Mouse (Mus musculus): ENCODE measurements around the gene Olfr224.
A peak's percentile ranks its signal among the peaks of the same experiment; 100 is the strongest.
"Not testable (repeated sequence)": the region's sequence is repeated elsewhere in the genome, so short reads cannot be mapped to it uniquely, and the experiment has no call there.

Olfr224 gene

GRCm38 (mm10) chr11:58570405-58570804 lies at the start of gene Olfr224:
TSS of gene Olfr224 (minus strand) at chr11:58570553.
- DNase-seq (ENCODE audit: low spot score in 2 of 2), result no peak

- no peak for DNase-seq (ENCODE audit: low spot score in 2 of 2)
These were observed 48.4 kb upstream of the Olfr224 start for GRCm38 (mm10) chr11:58618793-58619192.

GRCm38 (mm10) chr11:58618369-58618768 lies 48.0 kb upstream of the Olfr224 start:
- DNase-seq (ENCODE audit: low spot score in 2 of 2), result no peak

- no peak for DNase-seq (ENCODE audit: low spot score in 2 of 2)
These were observed 45.6 kb upstream of the Olfr224 start, which contains the start of gene 2210407C18Rik for GRCm38 (mm10) chr11:58615975-58616374. TSS of gene 2210407C18Rik (minus strand) at chr11:58616075.

GRCm38 (mm10) chr11:58614526-58614925 lies 44.2 kb upstream of the Olfr224 start:
- no peak for DNase-seq (ENCODE audit: low spot score in 2 of 2)

- DNase-seq (ENCODE audit: low spot score in 2 of 2), result no peak
These were observed 43.0 kb upstream of the Olfr224 start for GRCm38 (mm10) chr11:58613359-58613758.

- DNase-seq (ENCODE audit: low spot score in 2 of 2), result no peak
These were observed 36.7 kb upstream of the Olfr224 start for GRCm38 (mm10) chr11:58607030-58607429.

GRCm38 (mm10) chr11:58606177-58606919 lies 36.0 kb upstream of the Olfr224 start:
- no peak for DNase-seq (ENCODE audit: low spot score in 2 of 2)

- DNase-seq (ENCODE audit: low spot score in 2 of 2), result no peak
These were observed 34.9 kb upstream of the Olfr224 start for GRCm38 (mm10) chr11:58605228-58605627.

GRCm38 (mm10) chr11:58604688-58605087 lies 34.3 kb upstream of the Olfr224 start:
- DNase-seq (ENCODE audit: low spot score in 2 of 2), result no peak

GRCm38 (mm10) chr11:58602800-58603560 lies 32.6 kb upstream of the Olfr224 start:
- no peak for DNase-seq (ENCODE audit: low spot score in 2 of 2)

GRCm38 (mm10) chr11:58602062-58602461 lies 31.7 kb upstream of the Olfr224 start:
- no peak for DNase-seq (ENCODE audit: low spot score in 2 of 2)

GRCm38 (mm10) chr11:58597837-58598236 lies 27.5 kb upstream of the Olfr224 start:
- DNase-seq (ENCODE audit: low spot score in 2 of 2), result no peak

GRCm38 (mm10) chr11:58594814-58595213 lies 24.5 kb upstream of the Olfr224 start, which contains the start of gene Olfr324:
TSS of gene Olfr324 (plus strand) at chr11:58595114.
- DNase-seq (ENCODE audit: low spot score in 2 of 2), result no peak

- DNase-seq (ENCODE audit: low spot score in 2 of 2), result no peak
These were observed 18.4 kb upstream of the Olfr224 start for GRCm38 (mm10) chr11:58588620-58589250.

- DNase-seq (ENCODE audit: low spot score in 2 of 2), result peak; percentile 12 to 13
These were observed 17.6 kb upstream of the Olfr224 start for GRCm38 (mm10) chr11:58587898-58588348.

GRCm38 (mm10) chr11:58578636-58579035 lies 8.3 kb upstream of the Olfr224 start:
- peak; percentile 3 to 25 for DNase-seq (ENCODE audit: low spot score in 2 of 2)

GRCm38 (mm10) chr11:58577430-58577829 lies 7.1 kb upstream of the Olfr224 start, which contains the start of gene Olfr325:
TSS of gene Olfr325 (plus strand) at chr11:58577730.
- no peak for DNase-seq (ENCODE audit: low spot score in 2 of 2)

GRCm38 (mm10) chr11:58555536-58555935 lies 14.8 kb downstream of the Olfr224 start, which contains the start of gene Olfr328:
TSS of gene Olfr328 (minus strand) at chr11:58555636.
- DNase-seq (ENCODE audit: low spot score in 2 of 2), result no peak

GRCm38 (mm10) chr11:58546322-58546721 lies 24.0 kb downstream of the Olfr224 start, which contains the start of gene Olfr329-ps:
TSS of gene Olfr329-ps (minus strand) at chr11:58546422.
- DNase-seq (ENCODE audit: low spot score in 2 of 2), result no peak

- not testable (repeated sequence) for DNase-seq (ENCODE audit: low spot score in 2 of 2)
These were observed 35.6 kb downstream of the Olfr224 start, which contains the start of gene Olfr330 for GRCm38 (mm10) chr11:58534736-58535135. TSS of gene Olfr330 (minus strand) at chr11:58534836.

GRCm38 (mm10) chr11:58519756-58520155 lies 50.6 kb downstream of the Olfr224 start:
- DNase-seq (ENCODE audit: low spot score in 2 of 2), result peak in 1 of 2 experiments; percentile 4
